Mouse (Mus musculus) heart, adult 2 months (tissue): ENCODE results near the gene Trp53bp2. TPM values are rescaled to one million over a fixed set of nuclear protein-coding genes. Genes with fewer than 3 reads are reported as not detected.
A peak's percentile ranks its signal among the peaks of the same experiment; 100 is the strongest.

Experiments
- DNase-seq, 2 experiments: peaks; one replicate each; pipeline ENCODE4 v3.0.0; 2021
- H3K27ac ChIP-seq: fragments of 200-600 bp; 2 replicates; pipeline ENCODE4 v1.8.1; 2022
- H3K27me3 ChIP-seq: fragments of 200-500 bp; 2 replicates; pipeline ENCODE4 v1.6.1; 2012; ENCODE audit warnings: mild to moderate bottlenecking, low read length, inconsistent platforms, mixed read lengths; ENCODE audit not compliant: control insufficient read depth, insufficient read depth
- H3K36me3 ChIP-seq: fragments of 200-500 bp; 2 replicates; pipeline ENCODE4 v1.6.1; 2012; ENCODE audit warnings: low read length, inconsistent platforms; ENCODE audit not compliant: control insufficient read depth, insufficient read depth
- H3K4me1 ChIP-seq: fragments of 200-500 bp; 2 replicates; pipeline ENCODE4 v1.6.1; 2011; ENCODE audit warnings: low read length; ENCODE audit not compliant: control insufficient read depth, insufficient read depth
- H3K4me3 ChIP-seq: fragments of 200-600 bp; 2 replicates; pipeline ENCODE4 v1.8.1; 2022
- H3K79me2 ChIP-seq: fragments of 200-500 bp; replicated peaks from 2 replicates; pipeline ENCODE4 v1.6.1; 2012; ENCODE audit warnings: mild to moderate bottlenecking, inconsistent platforms, low read length, moderate library complexity, mixed read lengths; ENCODE audit not compliant: control insufficient read depth, insufficient read depth
- H3K9ac ChIP-seq: fragments of 200-500 bp; 2 replicates; pipeline ENCODE4 v1.6.1; 2012; ENCODE audit warnings: low read depth, mild to moderate bottlenecking, control low read depth, inconsistent platforms, low read length, mixed read lengths
- CTCF ChIP-seq: fragments of 200-600 bp; IDR thresholded peaks from 2 replicates; pipeline ENCODE4 v1.8.1; 2022; ENCODE audit warnings: antibody characterized with exemption, mild to moderate bottlenecking, moderate library complexity
- EP300 ChIP-seq: fragments of 200-500 bp; IDR thresholded peaks from 2 replicates; pipeline ENCODE4 v1.6.1; 2011; ENCODE audit warnings: low read depth, low read length, control low read depth; ENCODE audit not compliant: insufficient read depth
- POLR2A ChIP-seq: fragments of 200-500 bp; IDR thresholded peaks from 2 replicates; pipeline ENCODE4 v1.6.1; 2011; ENCODE audit warnings: mild to moderate bottlenecking, low read depth, low read length, control low read depth; ENCODE audit not compliant: insufficient read depth
- WGBS: fragments of 180-500 bp; shearing (Covaris S2); methylation state at CpG from one replicate; pipeline ENCODE4 v1.1.7; 2018; 5-methylcytosine and 5-hydroxymethylcytosine counted together
- intact Hi-C: fragments of 180-260 bp; cut with DNase I; formaldehyde crosslinking; loops from one replicate; pipeline ENCODE4 v1.15.1; 2025
- polyA plus RNA-seq: library from polyadenylated mRNA; depleted of rRNA; stranded (reverse); fragments of >200 nt; gene quantifications from 2 replicates; pipeline ENCODE4 v1.2.3, GENCODE M21; 2012
- total RNA-seq, 2 experiments: library from RNA; stranded (reverse); gene quantifications; 2 replicates each; pipeline ENCODE4 v1.2.3; 2021

The Trp53bp2 gene
- total and polyA plus RNA-seq, 3 experiments, result 8.4 to 11.4 (median 9.3) TPM

DNA sequence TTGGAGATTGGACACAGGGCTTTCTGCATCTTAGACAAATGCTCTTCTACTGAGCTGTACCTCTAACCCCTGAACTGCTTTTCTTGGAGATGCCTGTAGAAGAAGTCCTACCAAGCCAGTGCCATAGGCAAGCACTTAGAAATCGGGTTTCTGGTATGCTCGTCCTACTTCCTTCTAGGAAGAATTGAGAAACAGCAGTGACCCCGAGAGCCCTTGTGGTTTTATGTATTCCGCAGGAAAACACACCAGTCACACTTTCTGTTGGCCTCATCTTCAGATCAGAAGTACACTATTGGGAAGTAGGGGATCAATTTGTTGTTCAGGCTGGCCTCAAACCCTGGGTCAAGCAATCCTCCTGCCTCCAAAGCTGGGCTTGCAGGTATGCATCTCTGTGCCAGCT is 39.5 kb upstream of the Trp53bp2 start:
- 0 out of 2 replicates have a peak, but pooled peaks cover 2% of the 10 kb centered on the region for H3K27me3 ChIP-seq
- no peak overlapping the region for H3K27ac ChIP-seq
- intact Hi-C loops, result no loop called here
- H3K9ac ChIP-seq, result no peak overlapping the region
- no peak overlapping the region for H3K4me3 ChIP-seq
- DNase-seq, result peak in 1 of 2 experiments; percentile 10
- H3K36me3 ChIP-seq, result no peaks in the 10 kb centered on the region
- H3K4me1 ChIP-seq, result peaks cover 2% of the 10 kb centered on the region; the same call in 1 of the 2 replicates
- 54% methylated on average over 4 of the region's 4 CpGs for WGBS
- no peaks in the 10 kb centered on the region for H3K79me2 ChIP-seq
- no peak for TF ChIP-seq CTCF
- TF ChIP-seq POLR2A, result no peak
- no peak for TF ChIP-seq EP300

DNA sequence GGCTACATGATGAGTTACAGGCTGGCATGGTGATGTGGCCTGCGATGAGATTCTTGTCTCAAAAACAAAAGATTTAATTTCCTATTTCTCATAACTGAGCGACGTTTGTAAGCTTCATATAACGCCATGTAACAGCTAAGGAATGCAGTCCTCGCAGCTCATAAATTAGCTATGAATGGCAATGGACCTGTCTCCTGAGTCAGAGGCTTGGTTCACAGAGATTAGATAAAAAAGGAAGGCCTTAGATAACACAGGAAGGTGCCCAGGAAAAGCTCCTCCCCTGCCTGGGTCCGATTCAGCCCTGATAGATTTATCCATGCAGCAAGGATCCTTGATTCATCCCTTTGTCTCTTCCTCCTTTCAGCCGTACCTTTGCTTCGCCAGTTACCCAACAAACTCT is 37.1 kb upstream of the Trp53bp2 start:
- Histone ChIP-seq H3K4me1 (peaks cover 2% of the 10 kb centered on the region; the same call in 1 of the 2 replicates), H3K36me3 (no peaks in the 10 kb centered on the region), H3K79me2 (no peaks in the 10 kb centered on the region), H3K27ac (no peak overlapping the region), H3K4me3 (no peak overlapping the region), H3K9ac (no peak overlapping the region), H3K27me3 (0 out of 2 replicates have a peak, but pooled peaks cover 2% of the 10 kb centered on the region)
- TF ChIP-seq POLR2A (no peak), CTCF (no peak), EP300 (no peak)
- no peak for DNase-seq
- 62% methylated on average over 8 of the region's 8 CpGs for WGBS
- intact Hi-C loops, result no loop called here

DNA sequence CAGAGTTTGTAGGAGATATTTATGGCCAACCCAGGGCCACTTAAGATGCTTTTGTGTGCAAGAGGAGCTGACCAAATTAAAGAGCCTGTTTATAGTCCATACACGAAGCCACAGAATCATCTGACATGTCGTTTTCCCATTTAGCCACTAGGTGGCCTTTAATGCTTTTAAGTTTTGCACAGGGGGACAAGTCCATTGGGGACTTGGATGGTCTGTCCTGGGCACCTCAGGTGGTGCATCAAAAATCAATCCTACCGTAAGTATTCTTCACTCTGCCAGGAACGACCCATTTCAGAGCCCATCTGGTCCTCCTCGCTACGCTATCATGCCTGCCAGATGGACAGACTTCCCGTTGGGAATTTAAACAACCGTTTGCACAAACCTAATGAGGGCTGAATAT is 32.8 kb upstream of the Trp53bp2 start:
- intact Hi-C loops, result loop anchor here (1.0 to 2.0 kb wide), 3 partner anchors 33 to 163 kb away; partner anchors contain the start of gene Trp53bp2
- no peak overlapping the region for H3K4me3 ChIP-seq
- no peak for DNase-seq
- no peaks in the 10 kb centered on the region for H3K36me3 ChIP-seq
- TF ChIP-seq POLR2A (no peak), EP300 (no peak), CTCF (peak; percentile 95)
- no peaks in the 10 kb centered on the region; the same call in 1 of the 2 replicates for H3K4me1 ChIP-seq
- WGBS, result 33% methylated on average over 8 of the region's 8 CpGs
- no peak overlapping the region for H3K9ac ChIP-seq
- H3K27ac ChIP-seq, result no peak overlapping the region
- no peaks in the 10 kb centered on the region for H3K79me2 ChIP-seq
- H3K27me3 ChIP-seq, result 0 out of 2 replicates have a peak, but pooled peaks cover 2% of the 10 kb centered on the region

DNA sequence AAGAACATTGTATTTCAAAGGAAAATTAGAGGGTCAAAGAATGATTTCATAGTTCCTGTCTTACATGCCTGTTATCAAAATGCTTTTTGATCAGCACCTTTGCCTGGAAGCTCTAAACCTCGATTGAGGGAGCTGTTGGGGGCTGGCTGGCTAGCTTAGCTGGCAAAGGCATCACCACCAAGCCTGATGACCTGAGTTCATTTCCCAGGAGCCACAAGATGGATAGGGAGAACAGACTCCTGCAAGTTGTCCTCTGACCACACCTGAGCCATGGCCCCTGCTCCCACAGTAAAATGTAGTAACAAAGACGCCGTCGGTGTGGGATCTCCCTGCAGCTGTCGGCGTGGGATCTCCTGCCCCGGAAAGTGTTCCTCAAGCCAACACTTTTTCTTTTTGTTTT is 32.1 kb upstream of the Trp53bp2 start:
- Histone ChIP-seq H3K36me3 (no peaks in the 10 kb centered on the region), H3K79me2 (no peaks in the 10 kb centered on the region), H3K4me3 (no peak overlapping the region), H3K27me3 (0 out of 2 replicates have a peak, but pooled peaks cover 2% of the 10 kb centered on the region), H3K27ac (no peak overlapping the region), H3K4me1 (no peaks in the 10 kb centered on the region; the same call in 1 of the 2 replicates), H3K9ac (no peak overlapping the region)
- WGBS, result 92% methylated on average over 7 of the region's 7 CpGs
- intact Hi-C loops, result loop anchor here (1.0 to 2.0 kb wide), 3 partner anchors 32 to 162 kb away; partner anchors contain the start of gene Trp53bp2
- no peak for DNase-seq
- TF ChIP-seq EP300 (no peak), CTCF (no peak), POLR2A (no peak)

DNA sequence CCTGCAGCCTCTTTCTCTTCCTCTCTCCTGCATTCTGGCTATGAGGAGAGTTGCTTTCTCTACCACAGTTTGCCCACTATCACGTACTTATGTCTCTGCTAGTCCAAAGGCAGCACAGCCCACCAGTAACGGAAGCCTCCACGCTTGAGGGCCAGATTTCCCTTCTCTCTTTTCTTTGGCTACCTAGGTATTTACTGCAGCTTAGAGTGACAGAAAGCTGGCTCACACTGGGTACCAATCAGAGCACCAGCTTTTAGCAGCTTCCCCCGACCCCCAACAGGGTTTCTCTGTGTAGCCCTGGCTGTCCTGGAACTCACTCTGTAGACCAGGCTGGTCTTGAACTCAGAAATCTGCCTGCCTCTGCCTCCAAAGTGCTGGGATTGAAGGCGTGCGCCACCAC is 31.5 kb upstream of the Trp53bp2 start:
- Histone ChIP-seq H3K79me2 (no peaks in the 10 kb centered on the region), H3K27ac (no peak overlapping the region), H3K36me3 (no peaks in the 10 kb centered on the region), H3K9ac (no peak overlapping the region), H3K4me3 (no peak overlapping the region), H3K27me3 (0 out of 2 replicates have a peak, but pooled peaks cover 2% of the 10 kb centered on the region), H3K4me1 (no peaks in the 10 kb centered on the region; the same call in 1 of the 2 replicates)
- no peak for TF ChIP-seq CTCF
- TF ChIP-seq POLR2A, result no peak
- no peak for TF ChIP-seq EP300
- intact Hi-C loops, result loop anchor here (2.0 kb wide), 2 partner anchors 31 to 111 kb away; partner anchors contain the start of gene Trp53bp2
- WGBS, result 84% methylated on average over 6 of the region's 6 CpGs
- DNase-seq, result no peak

DNA sequence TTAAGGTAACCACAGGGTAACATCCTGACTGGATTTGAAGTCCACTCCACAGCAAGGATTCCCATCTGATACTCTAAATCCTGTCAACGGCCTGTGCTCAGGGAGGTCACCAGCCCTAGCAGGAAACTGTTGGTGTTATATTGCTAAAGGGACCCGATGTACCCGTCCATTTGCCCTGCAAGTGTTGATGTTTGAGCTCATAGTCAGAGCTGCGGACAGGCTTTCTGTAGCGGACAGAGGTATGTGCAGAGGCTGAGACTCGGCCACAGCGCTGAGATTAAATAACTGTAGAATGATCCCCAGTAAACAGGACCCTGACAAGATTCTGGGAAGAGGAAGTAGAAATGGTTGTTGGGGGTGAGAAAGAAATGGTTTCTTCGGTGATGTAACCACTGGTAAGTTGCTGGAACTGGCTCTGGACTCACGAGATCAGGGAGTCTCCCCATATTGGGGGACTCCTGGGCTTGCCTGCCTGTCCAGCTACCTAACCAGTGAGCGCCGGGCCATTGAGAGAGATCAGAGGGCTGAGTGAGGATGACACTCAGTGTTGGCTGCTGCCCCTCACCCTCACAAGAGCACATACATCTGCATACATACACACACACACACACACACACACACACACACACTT is 30.7 kb upstream of the Trp53bp2 start:
- H3K79me2 ChIP-seq, result no peaks in the 10 kb centered on the region
- TF ChIP-seq CTCF (no peak), EP300 (no peak), POLR2A (no peak)
- intact Hi-C loops, result no loop called here
- no peak overlapping the region for H3K4me3 ChIP-seq
- DNase-seq, result no peak
- no peak overlapping the region for H3K27ac ChIP-seq
- no peak overlapping the region for H3K9ac ChIP-seq
- 69% methylated on average over 11 of the region's 11 CpGs for WGBS
- no peaks in the 10 kb centered on the region for H3K36me3 ChIP-seq
- no peaks in the 10 kb centered on the region; the same call in 1 of the 2 replicates for H3K4me1 ChIP-seq
- 0 out of 2 replicates have a peak, but pooled peaks cover 2% of the 10 kb centered on the region for H3K27me3 ChIP-seq
